Comparison of ENCODE assay signal across 9 mouse cellular contexts in the genomic region with DNA sequence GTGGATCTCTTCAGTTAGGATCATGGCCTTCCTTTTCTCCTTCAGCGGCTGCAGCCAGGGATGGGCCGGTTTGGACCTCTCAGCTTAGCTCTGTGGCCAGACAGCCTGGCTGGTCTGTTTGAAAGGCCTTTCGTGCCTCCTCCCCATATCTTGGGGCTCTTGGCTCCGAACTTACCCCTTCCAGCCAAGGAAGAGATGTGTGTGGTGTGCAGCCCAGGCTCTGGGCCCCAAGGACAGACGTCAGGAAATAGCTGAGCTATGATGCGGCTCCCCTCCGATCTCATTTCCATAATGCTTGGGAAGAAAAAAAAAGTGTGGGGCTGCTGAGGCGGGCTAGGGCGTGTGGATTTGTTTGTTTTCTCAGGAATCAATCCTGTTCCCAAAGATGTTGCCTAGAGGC.
DNase-seq lines count a peak whose midpoint lies in the region; ATAC-seq and TF ChIP-seq lines count a peak whose summit lies in the region.
"Had no signal": no experiment of that assay in that cellular context is flagged by ENCODE, and none has a peak within 500 bp of the region (broad histone marks: within the 10 kb centered on the region; RNA-seq: fewer than 3 reads in every experiment).

No protein-coding gene starts in this region.

- H3K4me1 ChIP-seq in kidney, postnatal 0 days (replicated peaks; ENCODE audit: insufficient read depth, low read length) = no peaks in the 10 kb centered on the region
- H3K4me1 ChIP-seq in stomach, embryonic 15.5 days = no peaks in the 10 kb centered on the region

- no peak overlapping the region for H3K27ac ChIP-seq in kidney, postnatal 0 days
- peak overlapping the region; percentile 65 for H3K27ac ChIP-seq in stomach, embryonic 15.5 days
- H3K27ac ChIP-seq: macrophage had no signal

- 35% methylated on average over 9 of the region's 9 CpGs for WGBS in kidney, postnatal 0 days
- WGBS in stomach, embryonic 15.5 days = 28% methylated on average over 9 of the region's 9 CpGs

- peak; percentile 62 for DNase-seq in testis, postnatal 14 days (ENCODE audit: low spot score)
- no peak for DNase-seq in testis, postnatal 10 days (ENCODE audit: low spot score)
- DNase-seq in gastrocnemius, postnatal 14 days = peak; percentile 80
- peak; percentile 54 for DNase-seq in kidney, postnatal 0 days (ENCODE audit: low spot score)
- DNase-seq in layer of hippocampus, adult 18-20 months (ENCODE audit: low spot score in 2 of 2) = no peak
- no peak for DNase-seq in left cerebral cortex, adult 11 months (ENCODE audit: low spot score)

- no peaks in the 10 kb centered on the region for H3K9me3 ChIP-seq in kidney, postnatal 0 days (replicated peaks; ENCODE audit: low read length)
- H3K9me3 ChIP-seq in stomach, embryonic 15.5 days = no peaks in the 10 kb centered on the region

- ATAC-seq in kidney, postnatal 0 days (replicated peaks; ENCODE audit: low FRiP score, low read depth) = no peak
- ATAC-seq in stomach, embryonic 15.5 days (ENCODE audit: insufficient read depth, low FRiP score, low read depth) = peak; percentile 77
- no peak for ATAC-seq in megakaryocyte, adult 5-6 weeks (ENCODE audit: poor library complexity, severe bottlenecking)

- no peak for TF ChIP-seq CTCF in kidney, postnatal 0 days (IDR thresholded peaks at IDR 0.05; ENCODE audit: low read depth)

- H3K27me3 ChIP-seq in kidney, postnatal 0 days (ENCODE audit: insufficient read depth, low read length) = no peaks in the 10 kb centered on the region
- H3K27me3 ChIP-seq in stomach, embryonic 15.5 days (replicated peaks) = no peaks in the 10 kb centered on the region

- no peak overlapping the region for H3K4me3 ChIP-seq in kidney, postnatal 0 days (replicated peaks; ENCODE audit: low read depth, low read length)
- no peak overlapping the region for H3K4me3 ChIP-seq in stomach, embryonic 15.5 days (replicated peaks)

- no peaks in the 10 kb centered on the region for H3K36me3 ChIP-seq in kidney, postnatal 0 days (ENCODE audit: insufficient read depth, low read length)
- no peaks in the 10 kb centered on the region for H3K36me3 ChIP-seq in stomach, embryonic 15.5 days

- intact Hi-C loops in gastrocnemius, postnatal 14 days (cut with DNase I; ENCODE audit: low total_unique reads) = no loop called here

- H3K9ac ChIP-seq in kidney, postnatal 0 days (ENCODE audit: low read depth, low read length) = no peak overlapping the region
- no peak overlapping the region for H3K9ac ChIP-seq in stomach, embryonic 15.5 days

- H3K4me2 ChIP-seq in kidney, postnatal 0 days (ENCODE audit: low read length) = no peak overlapping the region
- H3K4me2 ChIP-seq in stomach, embryonic 15.5 days = no peak overlapping the region

Comparison
In these comparisons a context has a peak if more than half of its experiments do, and no peak if none do; other contexts are left out.
1. DNase-seq: peak in testis, postnatal 14 days (single experiment), gastrocnemius, postnatal 14 days (single experiment) and kidney, postnatal 0 days (single experiment); none in testis, postnatal 10 days (single experiment), layer of hippocampus, adult 18-20 months (0 of 2) and left cerebral cortex, adult 11 months (single experiment).